Mouse (Mus musculus): ENCODE data around the gene 4930444G20Rik.

- TF ChIP-seq POLR2A (IDR thresholded peaks at IDR 0.05; ENCODE audit: insufficient read length, low read depth) = no peak
- no peak for TF ChIP-seq MAX (IDR thresholded peaks at IDR 0.05; ENCODE audit: low read depth)
- TF ChIP-seq E2F4 (IDR thresholded peaks at IDR 0.05; ENCODE audit: insufficient read depth) = no peak
- TF ChIP-seq CEBPB (IDR thresholded peaks at IDR 0.05; ENCODE audit: insufficient read depth, poor library complexity, severe bottlenecking) = no peak
- TF ChIP-seq POLR2AphosphoS2 (IDR thresholded peaks at IDR 0.05; ENCODE audit: insufficient read length, low read depth) = no peak
- no peak for TF ChIP-seq REST (IDR thresholded peaks at IDR 0.05; ENCODE audit: insufficient read depth, insufficient read length)
- TF ChIP-seq TCF12 (IDR thresholded peaks at IDR 0.05; ENCODE audit: insufficient read depth, poor library complexity, severe bottlenecking) = no peak
- no peak for TF ChIP-seq USF1 (IDR thresholded peaks at IDR 0.05; ENCODE audit: low read depth)
- TF ChIP-seq MYOD1 (IDR thresholded peaks at IDR 0.05; ENCODE audit: control insufficient read depth in 1 of 3, insufficient read length in 2 of 3, low read depth in 2 of 3) = no peak
- no peak for TF ChIP-seq MYOG (IDR thresholded peaks at IDR 0.05; ENCODE audit: control insufficient read depth in 1 of 3, insufficient read depth in 1 of 3, insufficient read length in 2 of 3, low read depth in 2 of 3)
- TF ChIP-seq TCF3 (IDR thresholded peaks at IDR 0.05; ENCODE audit: insufficient read length, low read depth) = no peak
- TF ChIP-seq SRF (IDR thresholded peaks at IDR 0.05; ENCODE audit: control insufficient read depth, insufficient read length, low read depth) = no peak
Observed at GRCm38 (mm10) chr10:22058218-22059025, 9.5 kb downstream of the 4930444G20Rik start.
